Comparison of ENCODE assay signal across 8 mouse cellular contexts in the genomic region with DNA sequence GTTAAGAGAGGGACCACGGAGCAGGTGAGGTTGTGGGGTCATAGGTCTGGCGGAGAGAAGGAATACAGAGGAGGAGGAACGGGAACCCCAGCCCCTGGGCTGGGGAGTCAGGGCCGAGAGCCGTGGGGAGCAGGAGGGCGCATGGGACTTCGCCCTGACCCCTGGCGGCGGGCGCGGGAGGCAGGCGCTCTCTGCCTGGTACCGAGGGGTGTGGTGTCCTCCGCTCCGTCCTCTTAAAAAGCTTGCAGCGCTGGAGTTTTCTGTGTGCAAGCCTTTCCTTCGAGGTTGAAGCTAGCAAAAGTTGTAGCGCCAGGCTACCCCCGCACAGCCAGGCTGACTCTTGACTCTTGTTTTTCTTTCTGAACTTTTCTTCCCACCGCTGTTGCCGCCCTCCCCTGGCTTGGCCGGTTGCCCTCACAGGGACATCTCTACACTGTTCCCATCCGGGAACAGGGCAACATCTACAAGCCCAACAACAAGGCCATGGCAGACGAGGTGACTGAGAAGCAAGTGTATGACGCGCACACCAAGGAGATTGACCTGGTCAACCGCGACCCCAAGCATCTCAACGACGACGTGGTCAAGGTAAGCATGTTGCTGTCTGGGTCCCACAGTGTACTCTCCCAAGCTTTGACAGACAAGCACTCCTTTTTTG. TPM values are rescaled to one million over a fixed set of nuclear protein-coding genes. Genes with fewer than 3 reads are reported as not detected.
DNase-seq lines count a peak whose midpoint lies in the region; ATAC-seq and TF ChIP-seq lines count a peak whose summit lies in the region.

No protein-coding gene starts in this region.

- H3K4me3 ChIP-seq in cortical plate, adult 2 months (ENCODE audit: insufficient read depth, low read length), result peak overlapping the region; percentile 42
- peak overlapping the region; percentile 47 for H3K4me3 ChIP-seq in hindbrain, embryonic 16.5 days (ENCODE audit: low read length)

- no peaks in the 10 kb centered on the region for H3K36me3 ChIP-seq in hindbrain, embryonic 16.5 days (ENCODE audit: control insufficient read depth, insufficient read depth, low read length)

- H3K9me3 ChIP-seq in hindbrain, embryonic 16.5 days (ENCODE audit: control insufficient read depth, low read length), result no peaks in the 10 kb centered on the region

- H3K4me1 ChIP-seq in cortical plate, adult 2 months (ENCODE audit: control insufficient read depth, insufficient read depth, low read length), result no peaks in the 10 kb centered on the region
- H3K4me1 ChIP-seq in hindbrain, embryonic 16.5 days (ENCODE audit: control insufficient read depth, insufficient read depth, low read depth, low read length), result peaks cover 17% of the 10 kb centered on the region

- H3K27ac ChIP-seq in cortical plate, adult 2 months (ENCODE audit: insufficient read depth, low read length), result no peak overlapping the region
- H3K27ac ChIP-seq in hindbrain, embryonic 16.5 days (ENCODE audit: low read depth, low read length), result no peak overlapping the region

- peaks cover 8% of the 10 kb centered on the region for H3K27me3 ChIP-seq in hindbrain, embryonic 16.5 days (replicated peaks; ENCODE audit: control insufficient read depth, insufficient read depth, low read length)

- TF ChIP-seq POLR2A in cortical plate, adult 2 months (IDR thresholded peaks at IDR 0.05; ENCODE audit: extremely low read depth, insufficient read depth, low read length), result no peak

- peak overlapping the region; percentile 96 for H3K4me2 ChIP-seq in hindbrain, embryonic 16.5 days (ENCODE audit: low read length)

- ATAC-seq in hindbrain, embryonic 16.5 days, result peak; percentile 77
- ATAC-seq in megakaryocyte-erythroid progenitor cell, adult 5-6 weeks (replicated peaks; ENCODE audit: low FRiP score, low TSS enrichment, poor library complexity, severe bottlenecking), result peak; percentile 97
- no peak for ATAC-seq in erythroblast, adult 5-6 weeks (replicated peaks; ENCODE audit: low FRiP score, poor library complexity, severe bottlenecking)

- H3K9ac ChIP-seq in hindbrain, embryonic 16.5 days (ENCODE audit: low read depth, low read length), result no peak overlapping the region

- 2% methylated on average over 30 of the region's 31 CpGs for WGBS in hindbrain, embryonic 16.5 days

- TF ChIP-seq CTCF in cortical plate, adult 2 months (IDR thresholded peaks at IDR 0.05; ENCODE audit: extremely low read depth, insufficient read depth, low read length), result 0 out of 2 replicates have a peak, but pooled peaks have one; percentile 26

- intact Hi-C loops in left cerebral cortex, postnatal 4 days (cut with DNase I), result loop anchor here (5.0 kb wide), 1 partner anchor 200 kb away; no protein-coding TSS in a partner anchor

- DNase-seq in adipocyte (ENCODE audit: low spot score), result peak; percentile 90
- DNase-seq in gastrocnemius, postnatal 10 days, result peak; percentile 80
- peak; percentile 65 for DNase-seq in left cerebral cortex, postnatal 4 days
- peak; percentile 58 for DNase-seq in right cerebral cortex, postnatal 4 days

RNA-seq across cellular contexts. Expression of a gene that starts 1.5 kb away (rescaled TPM):
- 22.5 and 25.1 TPM in 2 replicates for polyA plus RNA-seq in cortical plate, adult 2 months (2012; rRNA removed)
- 100 to 1,000 TPM; 308 to 358 TPM for total RNA-seq in gastrocnemius, postnatal 10 days (2021)
- 45.8 and 46.0 TPM in 2 replicates for polyA plus RNA-seq in hindbrain, embryonic 16.5 days (2015; fragmentation: Nextera tagmentation; extraction: Ambion mirVana)
- 10 to 100 TPM; 47.9 to 48.5 TPM for total RNA-seq in left cerebral cortex, postnatal 4 days (2021)
- not detected in 2 replicates for total RNA-seq in megakaryocyte-erythroid progenitor cell, adult 5-6 weeks (2014; fragmentation: Nextera tagmentation)
- total RNA-seq in megakaryocyte-erythroid progenitor cell, adult 5-6 weeks (2017), result not detected in 2 replicates
- not detected in 2 replicates for total RNA-seq in erythroblast, adult 5-6 weeks (2015; ENCODE audit: low replicate concordance)
- total RNA-seq in erythroblast, adult 5-6 weeks (2017; ENCODE audit: low replicate concordance), result not detected in 2 replicates

RNA-seq across cellular contexts. Expression of a gene that starts 26.6 kb away (rescaled TPM):
- polyA plus RNA-seq in cortical plate, adult 2 months (2012; rRNA removed), result 31.8 and 32.4 TPM in 2 replicates
- total RNA-seq in gastrocnemius, postnatal 10 days (2021), result 10 to 100 TPM; 30.6 to 33.4 TPM
- 21.8 and 24.2 TPM in 2 replicates for polyA plus RNA-seq in hindbrain, embryonic 16.5 days (2015; fragmentation: Nextera tagmentation; extraction: Ambion mirVana)
- total RNA-seq in left cerebral cortex, postnatal 4 days (2021), result 10 to 100 TPM; 19.6 to 20.7 TPM
- total RNA-seq in megakaryocyte-erythroid progenitor cell, adult 5-6 weeks (2014; fragmentation: Nextera tagmentation), result not detected in 2 replicates
- 0.23 TPM in 1 of 2 replicates, not detected in the other for total RNA-seq in megakaryocyte-erythroid progenitor cell, adult 5-6 weeks (2017)
- total RNA-seq in erythroblast, adult 5-6 weeks (2015; ENCODE audit: low replicate concordance), result 2.7 and 9.4 TPM in 2 replicates
- 0.98 TPM in 1 of 2 replicates, not detected in the other for total RNA-seq in erythroblast, adult 5-6 weeks (2017; ENCODE audit: low replicate concordance)

Comparison
In these comparisons a context has a peak if more than half of its experiments do, and no peak if none do; other contexts are left out.
1. RNA of a gene that starts 1.5 kb away (total RNA-seq): 308 to 358 TPM in gastrocnemius, postnatal 10 days and 47.9 to 48.5 TPM in left cerebral cortex, postnatal 4 days; not detected in megakaryocyte-erythroid progenitor cell, adult 5-6 weeks and not detected in erythroblast, adult 5-6 weeks; every median in the first group is over 10 times any median in the second.
2. Peak in every context shown above with its lines, with median percentiles within 50 percentile points of each other: DNase-seq.